Mouse (Mus musculus): Measurements from ENCODE around the gene Pcyt1a. TPM values are rescaled to one million over a fixed set of nuclear protein-coding genes. Genes with fewer than 3 reads are reported as not detected.

Pcyt1a gene
- polyA plus RNA-seq, 1 experiment from 2014 or later, result 29.7 TPM

DNA sequence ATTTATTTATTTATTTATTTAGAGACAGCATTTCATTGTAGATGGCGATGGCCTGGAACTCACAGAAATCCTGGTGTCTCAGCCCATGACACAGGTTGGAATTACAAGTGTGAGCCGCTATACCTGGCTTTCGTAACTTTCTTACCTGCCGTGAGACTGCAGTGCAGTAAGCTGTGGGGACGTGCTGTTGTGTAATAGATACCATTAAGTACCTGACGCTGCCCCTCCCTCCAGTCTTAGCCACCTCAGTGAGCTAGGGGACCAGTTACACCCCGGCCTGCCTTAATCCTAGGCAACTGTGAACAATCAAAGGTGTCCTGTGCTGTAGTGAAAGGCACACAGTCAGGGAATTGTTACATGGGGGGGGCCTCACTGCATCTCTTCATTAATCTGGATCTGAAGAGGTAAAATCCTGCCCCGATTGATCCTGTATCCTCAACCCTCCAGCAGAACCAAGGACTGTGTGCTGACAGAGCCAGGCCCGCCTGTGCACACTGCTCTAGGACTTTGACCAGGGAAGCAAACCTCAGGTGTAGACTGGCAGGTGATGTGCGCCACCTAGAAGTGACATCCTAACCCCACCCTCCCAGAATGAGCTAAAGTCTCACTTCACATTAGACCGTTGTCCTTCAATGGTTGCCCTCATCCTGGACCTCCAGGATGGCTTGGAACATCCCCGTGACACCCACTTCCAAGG, 87.2 kb downstream of the Pcyt1a start:
- DNase-seq (ENCODE audit: low read depth, low spot score) (no peak), ATAC-seq (no peak)
- no peaks in the 10 kb centered on the region for H3K27me3 ChIP-seq
- ChIA-PET CTCF (no interaction called here), POLR2A (no interaction called here)
- in situ Hi-C loops (cut with MboI; ENCODE audit: low pct_unique_long_range_greater_than_20kb), result no loop called here
- TF ChIP-seq CTCF (IDR thresholded peaks at IDR 0.05), result no peak

DNA sequence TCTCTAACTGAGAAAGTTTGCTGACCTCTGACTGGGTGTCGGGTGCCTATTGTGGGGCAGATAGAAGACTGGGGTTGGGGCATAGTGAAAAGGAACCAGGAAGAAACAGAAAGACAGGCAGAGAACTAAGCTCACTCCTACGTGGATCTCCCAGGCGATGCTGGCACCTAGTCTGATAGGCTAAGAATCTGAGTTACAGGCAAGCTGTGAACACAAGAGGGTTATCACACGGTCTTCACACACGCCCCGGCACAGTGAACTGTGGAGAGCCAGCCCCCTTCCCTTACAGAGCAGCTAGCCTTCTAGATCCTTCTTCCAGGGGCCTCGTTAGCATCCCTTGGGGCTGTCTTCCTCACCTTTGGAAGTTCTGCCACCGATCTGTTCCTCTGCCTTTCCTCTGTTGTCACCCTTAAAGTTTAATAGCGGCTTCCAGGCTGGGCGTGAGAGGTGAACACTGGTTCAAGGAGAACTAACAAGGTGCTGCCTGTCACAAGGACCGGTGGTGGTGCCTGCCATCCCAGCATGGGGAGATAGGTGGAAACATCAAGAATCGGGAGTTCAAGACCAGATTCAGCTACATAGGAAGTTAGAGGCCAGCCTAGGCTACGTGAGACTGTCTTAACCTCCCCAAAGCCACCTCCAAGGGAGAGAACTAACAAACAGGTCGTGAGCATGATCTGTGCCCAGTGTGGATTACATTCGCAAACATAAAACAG, 89.1 kb downstream of the Pcyt1a start:
- in situ Hi-C loops (cut with MboI; ENCODE audit: low pct_unique_long_range_greater_than_20kb), result no loop called here
- ATAC-seq, result no peak
- ChIA-PET POLR2A (no interaction called here), CTCF (interaction anchor here (1.2 kb wide), 1 partner anchor 12 kb away, joined by 3 read pairs; no protein-coding TSS in a partner anchor)
- DNase-seq (ENCODE audit: low read depth, low spot score), result no peak
- no peaks in the 10 kb centered on the region for H3K27me3 ChIP-seq
- TF ChIP-seq CTCF (IDR thresholded peaks at IDR 0.05), result no peak

DNA sequence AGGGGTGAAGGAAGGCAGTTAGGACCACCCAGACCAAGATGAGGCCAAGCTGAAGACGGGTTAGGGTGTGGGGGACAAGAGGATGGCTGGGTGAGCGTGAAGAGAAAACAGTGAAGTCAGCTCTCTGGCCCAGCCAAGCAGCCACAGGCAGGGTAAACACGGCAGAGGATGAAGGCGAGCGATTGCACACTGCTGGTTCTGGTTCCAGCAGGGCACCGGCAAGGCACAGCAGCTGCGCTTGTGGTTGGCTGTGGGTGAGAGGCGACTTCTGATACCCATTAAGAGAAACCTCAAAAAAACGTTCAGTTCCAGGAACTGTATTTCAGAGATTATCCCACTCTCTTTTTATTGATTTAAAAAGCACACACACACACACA, 89.6 kb downstream of the Pcyt1a start:
- ChIA-PET CTCF (interaction anchor here (1.2 to 1.8 kb wide), 2 partner anchors 12 to 20 kb away, joined by 3 to 6 read pairs; no protein-coding TSS in a partner anchor), POLR2A (no interaction called here)
- ATAC-seq, result no peak
- no peaks in the 10 kb centered on the region for H3K27me3 ChIP-seq
- DNase-seq (ENCODE audit: low read depth, low spot score), result no peak
- in situ Hi-C loops (cut with MboI; ENCODE audit: low pct_unique_long_range_greater_than_20kb), result no loop called here
- TF ChIP-seq CTCF (IDR thresholded peaks at IDR 0.05), result no peak

DNA sequence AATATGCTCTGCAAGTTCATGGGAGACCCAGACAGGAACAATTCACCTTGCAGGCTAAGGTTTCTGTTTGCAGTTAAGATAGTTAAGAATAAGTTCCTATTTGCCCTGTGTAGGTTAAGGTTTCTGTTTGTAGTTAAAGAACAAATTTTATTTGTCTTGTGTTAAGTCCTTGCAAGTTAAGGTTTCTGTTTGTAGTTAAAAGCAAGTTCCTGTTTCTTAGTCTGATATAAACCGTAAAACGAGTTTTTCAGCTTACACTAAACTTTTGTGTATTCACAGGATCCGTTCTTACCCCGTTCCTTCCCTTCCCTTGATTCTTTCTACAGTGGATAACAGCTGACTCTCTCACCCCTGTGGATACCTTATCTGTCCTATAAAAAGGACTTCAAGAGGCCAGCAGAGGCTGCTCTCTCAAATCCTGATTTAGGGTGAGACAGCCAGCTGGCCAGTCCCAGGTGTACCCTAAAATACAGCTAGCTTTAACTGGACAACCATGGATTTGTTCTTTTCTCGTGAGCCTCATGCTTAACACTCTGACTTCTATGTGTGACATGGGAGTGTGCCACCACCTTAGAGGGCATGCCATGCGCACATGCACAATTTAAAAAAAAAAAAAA, 92.0 kb downstream of the Pcyt1a start:
- ATAC-seq (no peak), DNase-seq (ENCODE audit: low read depth, low spot score) (no peak)
- CTCF ChIA-PET, result interaction anchor here (1.6 kb wide), 1 partner anchor 10 kb away, joined by 4 read pairs; no protein-coding TSS in a partner anchor
- no peak for TF ChIP-seq CTCF (IDR thresholded peaks at IDR 0.05)
- in situ Hi-C loops (cut with MboI; ENCODE audit: low pct_unique_long_range_greater_than_20kb), result no loop called here
- no peaks in the 10 kb centered on the region for H3K27me3 ChIP-seq
- POLR2A ChIA-PET, result no interaction called here

DNA sequence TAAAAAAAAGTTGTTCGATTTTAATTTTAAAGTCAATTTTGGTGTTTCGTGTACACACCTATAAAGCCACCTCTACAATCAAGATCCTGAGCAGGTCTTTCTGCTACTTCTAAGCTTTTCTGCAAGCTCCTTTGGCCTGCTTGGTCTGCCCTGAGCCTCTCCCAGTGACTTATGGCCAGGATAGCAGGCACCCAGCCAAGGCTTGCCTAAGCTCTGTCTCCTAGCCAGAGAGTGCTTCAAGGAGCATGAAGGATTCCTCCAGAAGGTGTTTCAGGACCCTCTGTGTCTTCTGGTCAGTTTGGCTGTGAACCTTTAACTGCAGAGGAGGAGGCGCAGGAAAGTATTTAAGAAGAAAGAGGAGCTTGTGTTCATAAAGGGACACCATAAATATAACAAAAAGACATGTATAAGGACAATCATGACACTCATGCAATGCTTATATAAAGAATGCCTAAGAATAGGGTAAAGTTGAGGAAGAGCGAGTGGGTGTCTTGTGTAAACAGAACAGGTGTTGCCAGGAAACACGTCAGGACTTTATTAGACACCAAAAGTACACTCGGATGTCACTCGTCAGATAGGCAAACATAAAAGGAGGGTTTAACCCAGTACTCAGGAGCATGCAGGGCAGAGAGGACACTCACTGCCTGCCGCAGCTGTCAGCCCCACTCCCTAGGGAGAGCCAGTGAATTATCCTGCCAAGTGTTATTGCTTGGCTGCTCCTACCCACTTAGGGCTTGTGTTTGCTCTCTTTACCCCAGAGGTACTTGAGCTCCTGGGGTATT, 92.9 kb downstream of the Pcyt1a start:
- in situ Hi-C loops (cut with MboI; ENCODE audit: low pct_unique_long_range_greater_than_20kb), result no loop called here
- CTCF ChIA-PET, result interaction anchor here (0.9 to 1.6 kb wide), 2 partner anchors 9 to 13 kb away, joined by 3 to 4 read pairs; no protein-coding TSS in a partner anchor
- ATAC-seq (peak; percentile 54), DNase-seq (ENCODE audit: low read depth, low spot score) (no peak)
- H3K27me3 ChIP-seq, result no peaks in the 10 kb centered on the region
- no peak for TF ChIP-seq CTCF (IDR thresholded peaks at IDR 0.05)
- POLR2A ChIA-PET, result interaction anchor here (0.7 kb wide), 1 partner anchor 12 kb away, joined by 3 read pairs; no protein-coding TSS in a partner anchor

DNA sequence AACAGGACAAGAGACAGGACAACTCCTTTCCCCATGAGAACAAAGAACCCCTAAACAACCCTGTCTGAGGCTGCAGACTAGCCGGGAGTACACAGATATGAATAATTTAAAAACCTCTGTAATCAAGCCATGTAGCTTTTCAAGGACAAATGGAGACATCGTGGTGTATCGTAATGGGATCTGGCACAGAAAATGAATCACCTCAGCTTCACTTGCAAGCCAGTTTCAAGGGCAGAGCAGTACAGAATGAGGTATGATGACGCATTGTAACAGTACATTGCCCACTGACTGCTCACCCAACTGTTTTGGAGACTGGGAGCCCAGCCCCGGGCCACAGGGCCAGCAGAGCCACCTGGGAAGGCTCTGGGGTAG, 93.5 kb downstream of the Pcyt1a start:
- ChIA-PET POLR2A (interaction anchor here (0.7 kb wide), 1 partner anchor 11 kb away, joined by 3 read pairs; no protein-coding TSS in a partner anchor), CTCF (interaction anchor here (0.9 kb wide), 1 partner anchor 13 kb away, joined by 3 read pairs; no protein-coding TSS in a partner anchor)
- peak; percentile 26 for ATAC-seq
- no peaks in the 10 kb centered on the region for H3K27me3 ChIP-seq
- in situ Hi-C loops (cut with MboI; ENCODE audit: low pct_unique_long_range_greater_than_20kb), result no loop called here
- TF ChIP-seq CTCF (IDR thresholded peaks at IDR 0.05), result no peak
- no peak for DNase-seq (ENCODE audit: low read depth, low spot score)

Other genes starting within 250 kb of the Pcyt1a start
- 11.0 TPM for gene Fbxo45, start 183.8 kb upstream of the Pcyt1a start, polyA plus RNA-seq (2021)
- 15.6 TPM for gene Wdr53, start 183.7 kb upstream of the Pcyt1a start, polyA plus RNA-seq (2021)
- 0.04 TPM for gene Smco1, start 159.5 kb upstream of the Pcyt1a start, polyA plus RNA-seq (2021)
- gene Rnf168, start 153.5 kb upstream of the Pcyt1a start, polyA plus RNA-seq (2021), result 13.8 TPM
- gene Ubxn7, start 98.7 kb upstream of the Pcyt1a start, polyA plus RNA-seq (2021), result 18.7 TPM
- gene Tm4sf19, start 30.4 kb upstream of the Pcyt1a start, polyA plus RNA-seq (2021), result not detected
- gene Tctex1d2, start 11.2 kb upstream of the Pcyt1a start, polyA plus RNA-seq (2021), result 54.5 TPM
- gene Slc51a, start 57.0 kb downstream of the Pcyt1a start, polyA plus RNA-seq (2021), result 0.04 TPM
- gene Zdhhc19, start 65.3 kb downstream of the Pcyt1a start, polyA plus RNA-seq (2021), result not detected
- 84.9 TPM for gene Tfrc, start 178.0 kb downstream of the Pcyt1a start, polyA plus RNA-seq (2021)
- 72.0 TPM for gene Tnk2, start 213.0 kb downstream of the Pcyt1a start, polyA plus RNA-seq (2021)